In genomic region chr1:135672374-135672773, GRCm38 (mm10) we compare ENCODE assay signal across 12 mouse cellular contexts. TPM values are rescaled to one million over a fixed set of nuclear protein-coding genes. Genes with fewer than 3 reads are reported as not detected.
DNase-seq lines count a peak whose midpoint lies in the region; ATAC-seq and TF ChIP-seq lines count a peak whose summit lies in the region.
"Had no signal": no experiment of that assay in that cellular context is flagged by ENCODE, and none has a peak within 500 bp of the region (broad histone marks: within the 10 kb centered on the region; RNA-seq: fewer than 3 reads in every experiment).

No protein-coding gene starts in this region.

- DNase-seq in gastrocnemius, adult 2 months, result no peak
- no peak for DNase-seq in gastrocnemius, postnatal 4 days (ENCODE audit: low spot score in 2 of 2)
- DNase-seq in kidney, postnatal 25 days, result no peak
- DNase-seq in cerebellum, postnatal 36 days, result no peak
- DNase-seq: cerebellum, adult 9-10 months; right cerebral cortex, postnatal 25 days had no signal

- no peak overlapping the region for H3K9ac ChIP-seq in kidney, embryonic 15.5 days
- no peak overlapping the region for H3K9ac ChIP-seq in neural tube, embryonic 13.5 days
- no peak overlapping the region for H3K9ac ChIP-seq in neural tube, embryonic 15.5 days (replicated peaks)
- H3K9ac ChIP-seq: stomach, embryonic 15.5 days had no signal

- ATAC-seq in kidney, embryonic 15.5 days (replicated peaks; ENCODE audit: low FRiP score), result no peak
- ATAC-seq in neural tube, embryonic 13.5 days (ENCODE audit: low read depth), result no peak
- no peak for ATAC-seq in neural tube, embryonic 15.5 days (ENCODE audit: low FRiP score)
- ATAC-seq: midbrain, embryonic 16.5 days had no signal

- TF ChIP-seq POLR2A in myocyte (IDR thresholded peaks at IDR 0.05; ENCODE audit: insufficient read length, low read depth), result no peak

- H3K4me2 ChIP-seq in kidney, embryonic 15.5 days, result no peak overlapping the region
- H3K4me2 ChIP-seq in neural tube, embryonic 13.5 days, result no peak overlapping the region
- no peak overlapping the region for H3K4me2 ChIP-seq in neural tube, embryonic 15.5 days
- peak overlapping the region; percentile 51 for H3K4me2 ChIP-seq in myocyte (ENCODE audit: low read depth)
- H3K4me2 ChIP-seq: stomach, embryonic 15.5 days had no signal

- no peaks in the 10 kb centered on the region for H3K27me3 ChIP-seq in kidney, embryonic 15.5 days
- H3K27me3 ChIP-seq in neural tube, embryonic 13.5 days, result no peaks in the 10 kb centered on the region
- H3K27me3 ChIP-seq in neural tube, embryonic 15.5 days (replicated peaks), result no peaks in the 10 kb centered on the region
- no peaks in the 10 kb centered on the region for H3K27me3 ChIP-seq in myocyte (ENCODE audit: control insufficient read depth, insufficient read depth, insufficient read length)
- H3K27me3 ChIP-seq: stomach, embryonic 15.5 days had no signal

- H3ac ChIP-seq in myocyte (ENCODE audit: control insufficient read depth, insufficient read length), result no peak overlapping the region

- peak overlapping the region; percentile 65 for H3K27ac ChIP-seq in gastrocnemius, adult 2 months
- peak overlapping the region; percentile 66 for H3K27ac ChIP-seq in kidney, embryonic 15.5 days
- H3K27ac ChIP-seq in neural tube, embryonic 13.5 days (replicated peaks), result 0 out of 2 replicates have a peak overlapping the region, but pooled peaks have one; percentile 29
- no peak overlapping the region for H3K27ac ChIP-seq in neural tube, embryonic 15.5 days (replicated peaks)
- H3K27ac ChIP-seq: stomach, embryonic 15.5 days had no signal

- no peak overlapping the region for H3K4me3 ChIP-seq in gastrocnemius, adult 2 months
- no peak overlapping the region for H3K4me3 ChIP-seq in kidney, embryonic 15.5 days (replicated peaks)
- H3K4me3 ChIP-seq in neural tube, embryonic 13.5 days, result no peak overlapping the region
- no peak overlapping the region for H3K4me3 ChIP-seq in neural tube, embryonic 15.5 days (replicated peaks)
- H3K4me3 ChIP-seq in myocyte, result no peak overlapping the region
- H3K4me3 ChIP-seq: stomach, embryonic 15.5 days had no signal

- TF ChIP-seq CTCF in gastrocnemius, adult 2 months (IDR thresholded peaks at IDR 0.05), result no peak

- 63% methylated on average over 4 of the region's 4 CpGs for WGBS in kidney, embryonic 15.5 days
- WGBS in neural tube, embryonic 13.5 days, result 77% methylated on average over 4 of the region's 4 CpGs
- WGBS in neural tube, embryonic 15.5 days, result 85% methylated on average over 4 of the region's 4 CpGs

- peaks cover 43% of the 10 kb centered on the region for H3K79me2 ChIP-seq in myocyte (ENCODE audit: control insufficient read depth, insufficient read depth)

- H3K4me1 ChIP-seq in kidney, embryonic 15.5 days, result peaks cover 67% of the 10 kb centered on the region
- H3K4me1 ChIP-seq in neural tube, embryonic 13.5 days (replicated peaks), result peaks cover 60% of the 10 kb centered on the region
- H3K4me1 ChIP-seq in neural tube, embryonic 15.5 days, result peaks cover 46% of the 10 kb centered on the region

- H3K9me3 ChIP-seq in kidney, embryonic 15.5 days (replicated peaks), result no peaks in the 10 kb centered on the region
- no peaks in the 10 kb centered on the region for H3K9me3 ChIP-seq in neural tube, embryonic 13.5 days
- no peaks in the 10 kb centered on the region for H3K9me3 ChIP-seq in neural tube, embryonic 15.5 days (replicated peaks)
- H3K9me3 ChIP-seq: stomach, embryonic 15.5 days had no signal

- intact Hi-C loops in gastrocnemius, adult 2 months (cut with DNase I), result no loop called here

- no peaks in the 10 kb centered on the region for H3K36me3 ChIP-seq in kidney, embryonic 15.5 days
- no peaks in the 10 kb centered on the region for H3K36me3 ChIP-seq in neural tube, embryonic 13.5 days
- H3K36me3 ChIP-seq in neural tube, embryonic 15.5 days, result no peaks in the 10 kb centered on the region
- no peaks in the 10 kb centered on the region for H3K36me3 ChIP-seq in myocyte (ENCODE audit: control insufficient read depth, insufficient read depth)
- H3K36me3 ChIP-seq: stomach, embryonic 15.5 days had no signal

TF ChIP-seq in myocyte, 11 proteins besides CTCF, POLR2A, EP300 and RAD21:
- TF ChIP-seq MYOG (IDR thresholded peaks at IDR 0.05; ENCODE audit: control insufficient read depth in 1 of 3, insufficient read depth in 1 of 3, insufficient read length in 2 of 3, low read depth in 2 of 3), result no peak
- 0 out of 2 replicates have a peak, but pooled peaks have one; percentile 22 for TF ChIP-seq CEBPB (IDR thresholded peaks at IDR 0.05; ENCODE audit: insufficient read depth, poor library complexity, severe bottlenecking)
TF ChIP-seq in myocyte: peak in this region for 1.

RNA-seq across cellular contexts. Expression of gene Csrp1, which starts 47.5 kb away (rescaled TPM):
- total RNA-seq in gastrocnemius, adult 2 months (2021), result 10 to 100 TPM; 18.9 to 25.0 TPM
- 100 to 1,000 TPM; 109 to 114 TPM for total RNA-seq in gastrocnemius, postnatal 4 days (2021)
- 119 and 137 TPM in 2 replicates for polyA plus RNA-seq in kidney, embryonic 15.5 days (2015; fragmentation: Nextera tagmentation; extraction: Ambion mirVana)
- 28.0 and 30.6 TPM in 2 replicates for polyA plus RNA-seq in neural tube, embryonic 13.5 days (2015; fragmentation: Nextera tagmentation; extraction: Ambion mirVana)
- 18.8 and 48.9 TPM in 2 replicates for polyA plus RNA-seq in neural tube, embryonic 15.5 days (2015; fragmentation: Nextera tagmentation; extraction: Ambion mirVana)
- polyA plus RNA-seq in myocyte (2012; fragmentation: generic; extraction: Trizol), result 219 TPM
